Mouse (Mus musculus): Measurements from ENCODE around the gene Syngr2.
"Not testable (repeated sequence)": the region's sequence is repeated elsewhere in the genome, so short reads cannot be mapped to it uniquely, and the experiment has no call there.

Gene Syngr2

GRCm38 (mm10) chr11:117806781-117807180 is 2.7 kb upstream of the Syngr2 start:
- intact Hi-C loops (cut with DNase I): no loop called here

GRCm38 (mm10) chr11:117810401-117811046 is 1.1 kb downstream of the Syngr2 start:
- intact Hi-C loops (cut with DNase I): no loop called here

GRCm38 (mm10) chr11:117813867-117814266 is 4.4 kb downstream of the Syngr2 start:
- intact Hi-C loops (cut with DNase I): no loop called here

GRCm38 (mm10) chr11:117814704-117815366 is 5.4 kb downstream of the Syngr2 start:
- intact Hi-C loops (cut with DNase I): no loop called here

- intact Hi-C loops (cut with DNase I): not testable (repeated sequence)
Measured at GRCm38 (mm10) chr11:117815850-117816249, 6.4 kb downstream of the Syngr2 start.

- intact Hi-C loops (cut with DNase I): no loop called here
Measured at GRCm38 (mm10) chr11:117816389-117816996, 7.0 kb downstream of the Syngr2 start.

GRCm38 (mm10) chr11:117819095-117819494 is 9.6 kb downstream of the Syngr2 start:
- intact Hi-C loops (cut with DNase I): no loop called here

GRCm38 (mm10) chr11:117820173-117820572 is 10.7 kb downstream of the Syngr2 start:
- intact Hi-C loops (cut with DNase I): loop anchor here (5.0 to 10.0 kb wide), 3 partner anchors 33 to 435 kb away; no protein-coding TSS in a partner anchor

- intact Hi-C loops (cut with DNase I): loop anchor here (5.0 to 10.0 kb wide), 3 partner anchors 35 to 437 kb away; no protein-coding TSS in a partner anchor
Measured at GRCm38 (mm10) chr11:117821868-117822267, 12.4 kb downstream of the Syngr2 start.

GRCm38 (mm10) chr11:117822728-117823241 is 13.3 kb downstream of the Syngr2 start:
- intact Hi-C loops (cut with DNase I): loop anchor here (5.0 to 10.0 kb wide), 3 partner anchors 35 to 438 kb away; no protein-coding TSS in a partner anchor

GRCm38 (mm10) chr11:117823411-117823810 is 13.9 kb downstream of the Syngr2 start:
- intact Hi-C loops (cut with DNase I): loop anchor here (5.0 to 10.0 kb wide), 3 partner anchors 36 to 439 kb away; no protein-coding TSS in a partner anchor

GRCm38 (mm10) chr11:117824060-117824969 is 14.8 kb downstream of the Syngr2 start:
- intact Hi-C loops (cut with DNase I): loop anchor here (5.0 to 10.0 kb wide), 3 partner anchors 37 to 440 kb away; no protein-coding TSS in a partner anchor

- intact Hi-C loops (cut with DNase I): loop anchor here (10.0 kb wide), 1 partner anchor 441 kb away; no protein-coding TSS in a partner anchor
Measured at GRCm38 (mm10) chr11:117825333-117826101, 16.0 kb downstream of the Syngr2 start, which contains the start of the genes Afmid and Tk1. Afmid (plus strand) TSS chr11:117825924. Tk1 (minus strand) TSS chr11:117826092.

GRCm38 (mm10) chr11:117826164-117826563 is 16.7 kb downstream of the Syngr2 start:
- intact Hi-C loops (cut with DNase I): loop anchor here (10.0 kb wide), 1 partner anchor 441 kb away; no protein-coding TSS in a partner anchor

- intact Hi-C loops (cut with DNase I): loop anchor here (10.0 kb wide), 1 partner anchor 442 kb away; no protein-coding TSS in a partner anchor
Measured at GRCm38 (mm10) chr11:117826916-117827315, 17.4 kb downstream of the Syngr2 start.

- intact Hi-C loops (cut with DNase I): loop anchor here (10.0 kb wide), 1 partner anchor 443 kb away; no protein-coding TSS in a partner anchor
Measured at GRCm38 (mm10) chr11:117827386-117827785, 17.9 kb downstream of the Syngr2 start.

GRCm38 (mm10) chr11:117828149-117828887 is 18.9 kb downstream of the Syngr2 start:
- intact Hi-C loops (cut with DNase I): loop anchor here (10.0 kb wide), 1 partner anchor 444 kb away; no protein-coding TSS in a partner anchor

GRCm38 (mm10) chr11:117828888-117829604 is 19.6 kb downstream of the Syngr2 start:
- intact Hi-C loops (cut with DNase I): loop anchor here (10.0 kb wide), 1 partner anchor 444 kb away; no protein-coding TSS in a partner anchor
